In genomic region chr7:65369101-65369500, GRCm38 (mm10) we compare ENCODE assay signal across 9 mouse cellular contexts.
A peak's percentile ranks its signal among the peaks of the same experiment; 100 is the strongest.
DNase-seq lines count a peak whose midpoint lies in the region; ATAC-seq lines count a peak whose summit lies in the region.
"Had no signal": no experiment of that assay in that cellular context is flagged by ENCODE, and none has a peak within 500 bp of the region (broad histone marks: within the 10 kb centered on the region; RNA-seq: fewer than 3 reads in every experiment).

No protein-coding gene starts in this region.

- no peaks in the 10 kb centered on the region for H3K9me3 ChIP-seq in lung, embryonic 15.5 days
- no peaks in the 10 kb centered on the region for H3K9me3 ChIP-seq in forebrain, embryonic 16.5 days (ENCODE audit: control insufficient read depth, low read length)
- H3K9me3 ChIP-seq in limb, embryonic 15.5 days, result no peaks in the 10 kb centered on the region
- H3K9me3 ChIP-seq in stomach, embryonic 15.5 days, result no peaks in the 10 kb centered on the region

- H3K9ac ChIP-seq in lung, embryonic 15.5 days, result peak overlapping the region; percentile 26; the same call in 1 of the 2 replicates
- H3K9ac ChIP-seq in forebrain, embryonic 16.5 days (replicated peaks; ENCODE audit: low read depth, low read length), result peak overlapping the region; percentile 44; the same call in 1 of the 2 replicates
- no peak overlapping the region for H3K9ac ChIP-seq in limb, embryonic 15.5 days
- no peak overlapping the region for H3K9ac ChIP-seq in stomach, embryonic 15.5 days

- H3K4me3 ChIP-seq in lung, embryonic 15.5 days, result peak overlapping the region; percentile 40
- peak overlapping the region; percentile 32 for H3K4me3 ChIP-seq in forebrain, embryonic 16.5 days (replicated peaks; ENCODE audit: low read length)
- H3K4me3 ChIP-seq in limb, embryonic 15.5 days, result peak overlapping the region; percentile 10
- peak overlapping the region; percentile 31 for H3K4me3 ChIP-seq in stomach, embryonic 15.5 days (replicated peaks)

- DNase-seq in lung, postnatal 36 days, result no peak
- DNase-seq in retina, embryonic 14.5 days (ENCODE audit: low spot score), result no peak
- DNase-seq in cerebellum, adult 8-10 months, result no peak
- DNase-seq: thymus, postnatal 25 days had no signal

- WGBS in lung, embryonic 15.5 days, result 13% methylated on average over 5 of the region's 5 CpGs
- 5% methylated on average over 5 of the region's 5 CpGs for WGBS in forebrain, embryonic 16.5 days
- WGBS in limb, embryonic 15.5 days, result 40% methylated on average over 5 of the region's 5 CpGs
- 19% methylated on average over 5 of the region's 5 CpGs for WGBS in stomach, embryonic 15.5 days

- no peaks in the 10 kb centered on the region for H3K27me3 ChIP-seq in lung, embryonic 15.5 days
- H3K27me3 ChIP-seq in forebrain, embryonic 16.5 days (replicated peaks; ENCODE audit: control insufficient read depth, insufficient read depth, low read length), result no peaks in the 10 kb centered on the region
- no peaks in the 10 kb centered on the region for H3K27me3 ChIP-seq in limb, embryonic 15.5 days
- no peaks in the 10 kb centered on the region for H3K27me3 ChIP-seq in stomach, embryonic 15.5 days (replicated peaks)

- H3K27ac ChIP-seq in lung, embryonic 15.5 days, result peak overlapping the region; percentile 51
- H3K27ac ChIP-seq in forebrain, embryonic 16.5 days (ENCODE audit: low read length), result no peak overlapping the region
- no peak overlapping the region for H3K27ac ChIP-seq in limb, embryonic 15.5 days
- peak overlapping the region; percentile 22; the same call in 1 of the 2 replicates for H3K27ac ChIP-seq in stomach, embryonic 15.5 days
- H3K27ac ChIP-seq: macrophage had no signal

- H3K36me3 ChIP-seq in lung, embryonic 15.5 days, result no peaks in the 10 kb centered on the region
- no peaks in the 10 kb centered on the region for H3K36me3 ChIP-seq in forebrain, embryonic 16.5 days (ENCODE audit: control insufficient read depth, insufficient read depth)
- no peaks in the 10 kb centered on the region for H3K36me3 ChIP-seq in limb, embryonic 15.5 days
- no peaks in the 10 kb centered on the region for H3K36me3 ChIP-seq in stomach, embryonic 15.5 days

- H3K4me2 ChIP-seq in lung, embryonic 15.5 days, result peak overlapping the region; percentile 74
- H3K4me2 ChIP-seq in forebrain, embryonic 16.5 days (ENCODE audit: low read length), result peak overlapping the region; percentile 44
- peak overlapping the region; percentile 19; the same call in 1 of the 2 replicates for H3K4me2 ChIP-seq in limb, embryonic 15.5 days
- peak overlapping the region; percentile 48 for H3K4me2 ChIP-seq in stomach, embryonic 15.5 days

- H3K4me1 ChIP-seq in lung, embryonic 15.5 days, result peaks cover 33% of the 10 kb centered on the region
- peaks cover 13% of the 10 kb centered on the region for H3K4me1 ChIP-seq in forebrain, embryonic 16.5 days (replicated peaks; ENCODE audit: control insufficient read depth, insufficient read depth, low read length)
- peaks cover 18% of the 10 kb centered on the region; the same call in 1 of the 2 replicates for H3K4me1 ChIP-seq in limb, embryonic 15.5 days
- H3K4me1 ChIP-seq in stomach, embryonic 15.5 days, result peaks cover 9% of the 10 kb centered on the region; the same call in 1 of the 2 replicates

- no peak for ATAC-seq in lung, embryonic 15.5 days (ENCODE audit: borderline replicate concordance, extremely low read depth, low FRiP score, low TSS enrichment)
- ATAC-seq in forebrain, embryonic 16.5 days, result no peak
- no peak for ATAC-seq in limb, embryonic 15.5 days (ENCODE audit: insufficient number of reproducible peaks, low FRiP score, low TSS enrichment, low read depth)
- no peak for ATAC-seq in stomach, embryonic 15.5 days (ENCODE audit: insufficient read depth, low FRiP score, low read depth)

Comparison
In these comparisons a context has a peak if more than half of its experiments do, and no peak if none do; other contexts are left out.
1. H3K27ac ChIP-seq: peak in lung, embryonic 15.5 days (single experiment) and stomach, embryonic 15.5 days (single experiment); none in forebrain, embryonic 16.5 days (single experiment) and limb, embryonic 15.5 days (single experiment).
2. H3K4me2 ChIP-seq: peak in every context shown above with its lines; median percentile 74 in lung, embryonic 15.5 days; 48 in stomach, embryonic 15.5 days; 44 in forebrain, embryonic 16.5 days; 19 in limb, embryonic 15.5 days.
3. H3K9ac ChIP-seq: peak in lung, embryonic 15.5 days (single experiment) and forebrain, embryonic 16.5 days (single experiment); none in limb, embryonic 15.5 days (single experiment) and stomach, embryonic 15.5 days (single experiment).
4. Peak in every context shown above with its lines, with median percentiles within 50 percentile points of each other: H3K4me3 ChIP-seq.